Comparison of ENCODE assay signal across 29 mouse cellular contexts in the genomic region with DNA sequence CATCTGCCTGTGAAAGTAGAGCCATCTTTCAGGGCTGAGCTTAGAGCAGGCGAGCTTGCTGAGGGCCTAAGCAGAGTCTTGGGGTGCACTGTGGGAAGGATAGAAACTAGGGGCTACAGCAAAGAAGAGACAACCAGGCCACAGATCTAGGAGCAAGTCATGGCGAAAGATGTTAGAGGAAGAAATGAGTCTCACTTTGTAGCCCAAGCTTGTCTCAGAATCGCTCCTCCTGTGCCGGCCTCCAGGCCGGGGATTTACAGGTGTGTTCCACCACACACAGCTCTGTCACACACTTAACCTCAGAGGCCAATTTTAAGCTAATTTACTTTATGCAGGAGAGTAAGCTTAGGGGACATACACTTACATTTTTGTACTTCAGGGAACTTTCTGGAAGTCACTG. TPM values are rescaled to one million over a fixed set of nuclear protein-coding genes. Genes with fewer than 3 reads are reported as not detected.
"Had no signal": no experiment of that assay in that cellular context is flagged by ENCODE, and none has a peak within 500 bp of the region (broad histone marks: within the 10 kb centered on the region; RNA-seq: fewer than 3 reads in every experiment).

No protein-coding gene starts in this region.

- ATAC-seq: forebrain, embryonic 13.5 days; forebrain, embryonic 14.5 days; forebrain, embryonic 15.5 days; forebrain, embryonic 16.5 days; forebrain, postnatal 0 days had no signal

- H3K4me3 ChIP-seq: embryonic facial prominence, embryonic 10.5 days; embryonic facial prominence, embryonic 12.5 days; embryonic facial prominence, embryonic 13.5 days; embryonic facial prominence, embryonic 15.5 days; erythroblast, embryonic 14.5 days; forebrain, embryonic 10.5 days; forebrain, embryonic 12.5 days; forebrain, embryonic 13.5 days; forebrain, embryonic 15.5 days; gastrocnemius, adult 2 months; heart, adult 2 months had no signal

- H3K27me3 ChIP-seq: embryonic facial prominence, embryonic 12.5 days; embryonic facial prominence, embryonic 13.5 days; embryonic facial prominence, embryonic 15.5 days; forebrain, embryonic 12.5 days; forebrain, embryonic 13.5 days; forebrain, embryonic 15.5 days had no signal

- H3K9me3 ChIP-seq: embryonic facial prominence, embryonic 10.5 days; embryonic facial prominence, embryonic 12.5 days; embryonic facial prominence, embryonic 13.5 days; embryonic facial prominence, embryonic 15.5 days; forebrain, embryonic 10.5 days; forebrain, embryonic 12.5 days; forebrain, embryonic 13.5 days; forebrain, embryonic 15.5 days had no signal

- H3K9ac ChIP-seq: embryonic facial prominence, embryonic 12.5 days; embryonic facial prominence, embryonic 13.5 days; embryonic facial prominence, embryonic 15.5 days; forebrain, embryonic 12.5 days; forebrain, embryonic 13.5 days; forebrain, embryonic 15.5 days; forebrain, postnatal 0 days had no signal

- H3K36me3 ChIP-seq: forebrain, embryonic 15.5 days had no signal

- H3K27ac ChIP-seq: embryonic facial prominence, embryonic 10.5 days; embryonic facial prominence, embryonic 12.5 days; embryonic facial prominence, embryonic 13.5 days; embryonic facial prominence, embryonic 15.5 days; forebrain, embryonic 10.5 days; forebrain, embryonic 12.5 days; forebrain, embryonic 13.5 days; forebrain, embryonic 15.5 days; gastrocnemius, adult 2 months; heart, adult 2 months had no signal

- H3K4me1 ChIP-seq: embryonic facial prominence, embryonic 10.5 days; embryonic facial prominence, embryonic 12.5 days; embryonic facial prominence, embryonic 13.5 days; embryonic facial prominence, embryonic 15.5 days; forebrain, embryonic 10.5 days; forebrain, embryonic 12.5 days; forebrain, embryonic 13.5 days; forebrain, embryonic 15.5 days had no signal

- H3K4me2 ChIP-seq: embryonic facial prominence, embryonic 12.5 days; embryonic facial prominence, embryonic 13.5 days; embryonic facial prominence, embryonic 15.5 days; forebrain, embryonic 12.5 days; forebrain, embryonic 13.5 days; forebrain, embryonic 15.5 days had no signal

- DNase-seq: cerebellum, adult 8-10 months; cerebellum, adult 9-10 months; cerebellum, adult 9-11 months; cerebellum, postnatal 10 days; cerebellum, postnatal 14 days; cerebellum, postnatal 25 days; cerebellum, postnatal 36 days; embryo, embryonic 11 days; forebrain, postnatal 0 days; gastrocnemius, adult 2 months; gastrocnemius, postnatal 10 days; gastrocnemius, postnatal 14 days; gastrocnemius, postnatal 25 days; gastrocnemius, postnatal 36 days; heart, adult 11 months; heart, adult 18-20 months; heart, adult 2 months had no signal

RNA-seq across cellular contexts. Expression of gene Rep15, which starts 14.0 kb away (rescaled TPM):
- total RNA-seq: common myeloid progenitor, adult 5-6 weeks had no signal
- polyA plus RNA-seq: erythroblast, embryonic 14.5 days had no signal
